Mouse (Mus musculus): ENCODE data around the gene Nat8f2.
"Not testable (repeated sequence)": the region's sequence is repeated elsewhere in the genome, so short reads cannot be mapped to it uniquely, and the experiment has no call there.

Nat8f2 gene

GRCm38 (mm10) chr6:85869006-85869405 lies at the start of gene Nat8f2:
Gene Nat8f2, minus strand, starts transcription at chr6:85869158.
- not testable (repeated sequence) for DNase-seq

- DNase-seq = not testable (repeated sequence)
Observed at GRCm38 (mm10) chr6:85918341-85918740, 49.4 kb upstream of the Nat8f2 start.

- no peak for DNase-seq
Observed at GRCm38 (mm10) chr6:85916596-85916995, 47.6 kb upstream of the Nat8f2 start.

- peak; percentile 91 for DNase-seq
Observed at GRCm38 (mm10) chr6:85915539-85916513, 46.9 kb upstream of the Nat8f2 start, which contains the start of gene Nat8f1. Gene Nat8f1, minus strand, starts transcription at chr6:85915687.

GRCm38 (mm10) chr6:85915141-85915538 lies 46.2 kb upstream of the Nat8f2 start:
- peak; percentile 26 for DNase-seq

GRCm38 (mm10) chr6:85911587-85911986 lies 42.6 kb upstream of the Nat8f2 start, which contains the start of gene Tprkb:
Gene Tprkb, plus strand, starts transcription at chr6:85911865.
- DNase-seq = no peak

GRCm38 (mm10) chr6:85909704-85910103 lies 40.7 kb upstream of the Nat8f2 start:
- no peak for DNase-seq

GRCm38 (mm10) chr6:85908341-85908740 lies 39.4 kb upstream of the Nat8f2 start:
- DNase-seq = no peak

- not testable (repeated sequence) for DNase-seq
Observed at GRCm38 (mm10) chr6:85906911-85907351, 38.0 kb upstream of the Nat8f2 start.

- DNase-seq = peak; percentile 67
Observed at GRCm38 (mm10) chr6:85904642-85905061, 35.7 kb upstream of the Nat8f2 start, which contains the start of gene Nat8f4. Gene Nat8f4, minus strand, starts transcription at chr6:85904884.

- DNase-seq = no peak
Observed at GRCm38 (mm10) chr6:85902303-85902702, 33.3 kb upstream of the Nat8f2 start.

GRCm38 (mm10) chr6:85898596-85899475 lies 29.9 kb upstream of the Nat8f2 start:
- not testable (repeated sequence) for DNase-seq

- DNase-seq = not testable (repeated sequence)
Observed at GRCm38 (mm10) chr6:85895061-85895648, 26.2 kb upstream of the Nat8f2 start.

GRCm38 (mm10) chr6:85888961-85889360 lies 20.0 kb upstream of the Nat8f2 start:
- no peak for DNase-seq

GRCm38 (mm10) chr6:85884311-85884710 lies 15.4 kb upstream of the Nat8f2 start:
- no peak for DNase-seq

GRCm38 (mm10) chr6:85883246-85883645 lies 14.3 kb upstream of the Nat8f2 start:
- not testable (repeated sequence) for DNase-seq

- no peak for DNase-seq
Observed at GRCm38 (mm10) chr6:85867726-85868690, 950 bp downstream of the Nat8f2 start.

GRCm38 (mm10) chr6:85866995-85867394 lies 2.0 kb downstream of the Nat8f2 start:
- DNase-seq = not testable (repeated sequence)

- not testable (repeated sequence) for DNase-seq
Observed at GRCm38 (mm10) chr6:85866166-85866565, 2.8 kb downstream of the Nat8f2 start.

- DNase-seq = not testable (repeated sequence)
Observed at GRCm38 (mm10) chr6:85864900-85865639, 3.9 kb downstream of the Nat8f2 start.
